Mouse (Mus musculus) intestine, embryonic 15.5 days (tissue): Measurements from ENCODE around the gene Fam198b. TPM values are rescaled to one million over a fixed set of nuclear protein-coding genes. Genes with fewer than 3 reads are reported as not detected.
A peak's percentile ranks its signal among the peaks of the same experiment; 100 is the strongest.

Source experiments
- ATAC-seq: fragments of 200-750 bp; cut with Nextera tagmentation; 2 replicates; pipeline ENCODE4 v1.8.0; 2017; ENCODE audit warnings: moderate TSS enrichment, moderate library complexity
- H3K27ac ChIP-seq: fragments of 300-500 bp; sonication (generic); 2 replicates; pipeline ENCODE4 v1.5.1; 2015; ENCODE audit warnings: mild to moderate bottlenecking, inconsistent platforms
- H3K27me3 ChIP-seq: fragments of 300-500 bp; sonication (generic); replicated peaks from 2 replicates; pipeline ENCODE4 v1.6.1; 2015; ENCODE audit warnings: inconsistent platforms
- H3K36me3 ChIP-seq: fragments of 300-500 bp; sonication (generic); 2 replicates; pipeline ENCODE4 v1.6.1; 2015; ENCODE audit warnings: inconsistent platforms
- H3K4me1 ChIP-seq: fragments of 300-500 bp; sonication (generic); replicated peaks from 2 replicates; pipeline ENCODE4 v1.6.1; 2015; ENCODE audit warnings: inconsistent platforms
- H3K4me2 ChIP-seq: fragments of 300-500 bp; sonication (generic); replicated peaks from 2 replicates; pipeline ENCODE4 v1.6.1; 2015; ENCODE audit warnings: mild to moderate bottlenecking, inconsistent platforms
- H3K4me3 ChIP-seq: fragments of 300-500 bp; sonication (generic); replicated peaks from 2 replicates; pipeline ENCODE4 v1.5.1; 2015; ENCODE audit warnings: inconsistent platforms
- H3K9ac ChIP-seq: fragments of 300-500 bp; sonication (generic); 2 replicates; pipeline ENCODE4 v1.6.1; 2015; ENCODE audit warnings: inconsistent platforms
- H3K9me3 ChIP-seq: fragments of 300-500 bp; sonication (generic); 2 replicates; pipeline ENCODE4 v1.6.1; 2016; ENCODE audit warnings: inconsistent platforms
- WGBS: fragments of 180-500 bp; shearing (Covaris S2); methylation state at CpG from one replicate; pipeline ENCODE4 v1.1.7; 2015; 5-methylcytosine and 5-hydroxymethylcytosine counted together
- polyA plus RNA-seq: library from polyadenylated mRNA; unstranded; fragments of >200 nt; fragmentation: Nextera tagmentation; extraction: Ambion mirVana; gene quantifications from 2 replicates; pipeline ENCODE4 v1.2.1, GENCODE M21; 2015

Gene Fam198b
- polyA plus RNA-seq, 1 experiment from 2014 or later, result 13.0 TPM

DNA sequence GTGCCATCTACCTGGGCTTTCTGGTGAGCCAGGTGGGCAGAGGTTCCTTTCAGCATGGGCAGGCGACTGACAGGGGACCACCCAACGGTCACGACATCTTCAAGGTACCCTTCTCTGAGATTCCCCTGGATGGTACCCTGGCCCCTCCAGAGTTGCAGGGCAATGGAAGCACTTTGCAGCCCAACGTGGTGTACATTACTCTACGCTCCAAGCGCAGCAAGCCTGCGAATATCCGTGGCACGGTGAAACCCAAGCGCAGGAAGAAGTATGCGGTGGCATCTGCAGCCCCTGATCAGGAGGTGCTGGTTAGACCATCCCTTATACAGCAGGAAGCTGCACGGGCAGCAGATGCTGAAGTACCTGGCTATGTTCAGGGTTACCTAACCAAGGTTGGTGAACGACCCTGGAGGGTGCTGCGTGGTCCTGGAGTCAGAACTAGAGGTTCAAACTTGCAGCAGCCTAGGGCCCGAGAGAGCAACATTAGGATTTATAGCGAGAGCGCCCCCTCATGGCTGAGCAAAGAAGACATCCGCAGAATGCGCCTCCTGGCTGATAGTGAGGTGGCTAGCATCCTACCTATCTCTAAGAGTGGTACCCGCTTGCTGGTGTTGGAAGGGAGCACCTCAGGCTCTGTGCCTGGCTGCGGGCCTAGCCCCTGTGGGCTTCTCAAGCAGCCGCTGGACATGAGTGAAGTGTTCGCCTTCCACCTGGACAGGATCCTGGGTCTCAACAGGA, 2.2 kb downstream of the Fam198b start:
- H3K27ac ChIP-seq, result peak overlapping the region; percentile 45; the same call in 1 of the 2 replicates
- H3K9ac ChIP-seq, result peak overlapping the region; percentile 36
- peak overlapping the region; percentile 72 for H3K4me2 ChIP-seq
- no peaks in the 10 kb centered on the region for H3K27me3 ChIP-seq
- H3K9me3 ChIP-seq, result no peaks in the 10 kb centered on the region
- 64% methylated on average over 23 of the region's 23 CpGs for WGBS
- H3K4me3 ChIP-seq, result peak overlapping the region; percentile 35
- H3K4me1 ChIP-seq, result peaks cover 11% of the 10 kb centered on the region; the same call in 1 of the 2 replicates
- no peaks in the 10 kb centered on the region for H3K36me3 ChIP-seq
- ATAC-seq, result peak; percentile 37

DNA sequence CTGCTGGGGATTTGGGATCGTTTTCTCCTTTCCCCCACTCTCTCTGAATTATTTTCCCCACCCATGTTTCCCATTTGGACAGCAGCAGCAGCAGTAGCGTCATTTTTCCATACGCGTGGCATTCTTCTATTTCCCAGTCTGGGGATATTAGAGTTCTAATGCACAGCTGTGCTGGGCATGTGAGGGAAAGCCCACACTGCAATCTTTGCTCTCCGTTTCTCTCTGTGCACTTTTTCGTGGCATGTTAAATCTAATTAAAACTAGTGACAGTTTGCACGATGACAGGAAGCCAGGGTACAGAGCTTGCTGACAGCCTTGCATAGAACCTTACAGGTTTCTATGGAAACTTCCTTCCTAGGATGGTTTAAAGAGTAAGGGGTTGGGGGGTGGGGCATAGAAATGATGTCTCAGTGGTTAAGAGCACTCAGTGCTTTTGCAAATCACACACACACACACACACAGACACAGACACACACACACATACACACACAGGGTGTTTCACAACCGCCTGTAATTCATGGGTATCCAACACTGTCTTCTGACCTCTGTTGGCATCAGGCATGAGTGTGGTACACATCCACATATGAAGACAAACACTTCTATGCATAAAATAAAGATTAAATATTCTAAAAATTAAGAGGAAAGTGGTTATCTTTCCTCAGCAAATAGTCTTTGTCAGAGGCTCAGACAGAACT, 3.0 kb downstream of the Fam198b start:
- Histone ChIP-seq H3K4me2 (peak overlapping the region; percentile 72), H3K27ac (no peak overlapping the region), H3K27me3 (no peaks in the 10 kb centered on the region), H3K9ac (peak overlapping the region; percentile 18), H3K4me3 (peak overlapping the region; percentile 35), H3K4me1 (peaks cover 11% of the 10 kb centered on the region; the same call in 1 of the 2 replicates), H3K9me3 (no peaks in the 10 kb centered on the region), H3K36me3 (no peaks in the 10 kb centered on the region)
- 50% methylated on average over 8 of the region's 8 CpGs for WGBS
- ATAC-seq, result no peak

DNA sequence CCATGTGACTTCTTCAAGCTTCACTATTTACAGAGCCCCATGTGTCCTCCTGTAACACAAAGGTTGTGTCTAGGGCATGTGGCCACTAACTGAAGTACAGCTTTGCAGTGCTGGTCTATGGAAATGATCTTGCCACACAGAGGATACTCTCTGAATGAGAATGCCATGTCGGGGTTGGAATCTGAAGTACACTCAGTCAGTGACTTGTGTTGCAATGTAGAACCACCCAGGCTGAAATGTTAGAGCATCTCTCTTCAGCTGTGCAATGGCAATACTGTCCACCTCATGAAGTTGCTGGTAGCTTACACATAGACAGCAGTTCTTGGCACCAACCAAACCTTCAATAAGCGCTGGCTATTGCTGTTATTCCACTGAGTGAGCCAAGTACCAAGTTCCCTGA, 3.6 kb downstream of the Fam198b start:
- Histone ChIP-seq H3K4me2 (0 out of 2 replicates have a peak overlapping the region, but pooled peaks have one; percentile 1), H3K4me1 (peaks cover 11% of the 10 kb centered on the region; the same call in 1 of the 2 replicates), H3K27me3 (no peaks in the 10 kb centered on the region), H3K9ac (no peak overlapping the region), H3K4me3 (no peak overlapping the region), H3K9me3 (no peaks in the 10 kb centered on the region), H3K36me3 (no peaks in the 10 kb centered on the region), H3K27ac (no peak overlapping the region)
- no peak for ATAC-seq
- WGBS, result 79% methylated on average over 2 of the region's 2 CpGs

DNA sequence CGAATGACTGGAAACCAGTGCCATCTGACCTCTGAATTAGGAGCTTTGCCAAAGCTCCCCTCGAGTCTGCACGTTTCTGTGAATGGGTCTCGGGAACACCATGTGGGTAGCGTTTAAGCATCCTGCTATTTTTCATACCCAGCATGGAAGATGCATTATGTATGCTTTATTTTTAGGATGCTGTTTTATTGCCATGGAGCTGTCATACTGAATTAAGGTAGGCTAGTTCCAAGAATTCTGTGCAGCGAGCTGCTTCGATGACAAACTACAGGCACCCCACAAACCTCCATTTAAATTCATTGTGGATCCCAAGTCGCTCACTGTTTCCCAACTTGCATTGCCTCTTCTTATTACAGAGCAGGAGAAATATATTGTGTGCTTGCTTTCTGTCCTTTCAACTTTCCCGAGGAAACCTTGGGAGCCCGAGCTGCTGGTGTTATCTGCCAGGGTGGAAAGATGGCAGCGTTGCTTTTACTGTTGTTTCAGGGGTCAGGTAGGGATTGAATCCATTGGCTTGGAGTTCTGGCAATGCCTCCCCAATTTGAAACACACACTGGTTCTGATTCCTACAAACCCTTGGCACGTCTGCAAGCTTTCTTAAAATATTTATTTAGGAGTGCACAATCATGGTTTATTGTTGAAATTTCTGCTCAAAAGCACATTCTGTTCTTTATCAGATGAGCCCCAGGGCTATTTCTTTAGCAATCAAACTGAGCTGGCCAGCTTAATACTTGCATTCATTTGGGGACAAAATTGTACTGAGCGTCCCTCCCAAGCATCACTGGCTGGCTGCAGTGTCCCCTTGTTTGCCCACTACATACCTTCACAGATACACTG, 13.4 kb downstream of the Fam198b start:
- no peak for ATAC-seq
- 68% methylated on average over 13 of the region's 13 CpGs for whole genome bisulfite sequencing
- no peak overlapping the region for H3K4me2 ChIP-seq
- no peaks in the 10 kb centered on the region for H3K9me3 ChIP-seq
- H3K27ac ChIP-seq, result no peak overlapping the region
- no peaks in the 10 kb centered on the region for H3K27me3 ChIP-seq
- H3K9ac ChIP-seq, result no peak overlapping the region
- H3K36me3 ChIP-seq, result no peaks in the 10 kb centered on the region
- H3K4me1 ChIP-seq, result 0 out of 2 replicates have a peak, but pooled peaks cover 2% of the 10 kb centered on the region
- H3K4me3 ChIP-seq, result no peak overlapping the region

DNA sequence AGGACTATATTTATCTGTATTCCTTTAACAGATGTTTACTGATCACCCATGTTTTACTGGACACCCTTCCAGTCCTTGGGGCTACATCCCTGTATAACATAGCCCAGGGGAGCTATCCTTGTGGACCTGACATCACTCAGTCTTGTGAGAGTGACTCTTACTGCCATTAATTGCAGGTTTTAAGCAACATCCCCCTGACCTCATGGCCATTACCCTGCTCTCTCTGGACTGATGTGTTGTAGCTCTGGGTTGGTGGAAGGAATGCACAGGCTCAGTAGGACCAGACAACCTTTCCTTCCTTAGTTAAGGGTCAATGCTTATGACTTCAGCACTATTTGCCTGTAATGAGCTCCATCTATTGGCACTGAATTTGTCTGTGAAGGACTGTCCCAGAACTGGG, 14.2 kb downstream of the Fam198b start:
- H3K9me3 ChIP-seq, result no peaks in the 10 kb centered on the region
- H3K4me3 ChIP-seq, result no peak overlapping the region
- H3K9ac ChIP-seq, result no peak overlapping the region
- ATAC-seq, result no peak
- H3K27ac ChIP-seq, result no peak overlapping the region
- H3K4me2 ChIP-seq, result no peak overlapping the region
- H3K4me1 ChIP-seq, result 0 out of 2 replicates have a peak, but pooled peaks cover 2% of the 10 kb centered on the region
- H3K27me3 ChIP-seq, result no peaks in the 10 kb centered on the region
- no peaks in the 10 kb centered on the region for H3K36me3 ChIP-seq

DNA sequence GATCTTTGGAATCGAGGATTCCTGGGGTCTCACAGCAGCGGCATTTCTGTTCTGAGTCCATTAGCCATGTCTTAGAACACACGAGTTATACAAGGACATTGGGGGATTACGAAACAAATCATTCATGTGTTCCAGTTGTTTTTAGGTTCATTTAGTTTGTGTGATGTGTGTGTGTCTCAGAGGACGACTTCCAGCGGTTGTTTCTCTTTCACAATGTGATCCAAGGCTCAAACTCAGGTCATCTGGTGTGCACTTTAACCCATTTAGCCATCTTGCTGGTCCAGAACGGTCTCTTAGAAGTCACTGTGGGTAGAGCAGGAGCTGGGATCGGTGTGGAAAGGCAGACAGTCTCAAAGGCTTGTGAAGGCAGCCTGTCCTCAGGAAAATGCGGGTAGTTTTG, 15.6 kb downstream of the Fam198b start:
- no peak for ATAC-seq
- Histone ChIP-seq H3K4me3 (no peak overlapping the region), H3K9ac (no peak overlapping the region), H3K36me3 (no peaks in the 10 kb centered on the region), H3K4me1 (0 out of 2 replicates have a peak, but pooled peaks cover 2% of the 10 kb centered on the region), H3K4me2 (no peak overlapping the region), H3K27ac (no peak overlapping the region), H3K9me3 (no peaks in the 10 kb centered on the region), H3K27me3 (no peaks in the 10 kb centered on the region)
- WGBS, result 86% methylated on average over 9 of the region's 9 CpGs

DNA sequence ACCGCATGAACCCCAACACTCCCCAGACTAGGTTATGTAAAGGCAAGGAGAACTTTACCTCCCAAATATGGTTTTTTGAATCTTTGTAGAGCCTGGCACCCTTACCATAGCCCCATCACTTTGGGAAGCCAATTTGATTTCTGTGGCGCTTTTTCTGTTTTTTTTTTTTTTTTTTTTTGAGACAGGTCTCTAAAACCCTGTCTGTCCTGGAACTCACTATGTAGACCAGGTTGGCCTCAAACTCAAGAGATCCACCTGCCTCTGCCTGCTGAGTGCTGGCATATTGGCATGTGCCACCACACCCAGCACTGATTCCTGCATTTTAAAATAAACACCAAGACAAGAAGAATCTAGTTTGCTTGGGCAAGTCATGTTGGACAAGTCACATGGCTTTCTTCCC, 16.2 kb downstream of the Fam198b start:
- Histone ChIP-seq H3K9me3 (no peaks in the 10 kb centered on the region), H3K4me3 (no peak overlapping the region), H3K4me1 (0 out of 2 replicates have a peak, but pooled peaks cover 2% of the 10 kb centered on the region), H3K27me3 (no peaks in the 10 kb centered on the region), H3K9ac (no peak overlapping the region), H3K4me2 (no peak overlapping the region), H3K36me3 (no peaks in the 10 kb centered on the region), H3K27ac (no peak overlapping the region)
- WGBS, result 88% methylated on average over 2 of the region's 2 CpGs
- ATAC-seq, result no peak

DNA sequence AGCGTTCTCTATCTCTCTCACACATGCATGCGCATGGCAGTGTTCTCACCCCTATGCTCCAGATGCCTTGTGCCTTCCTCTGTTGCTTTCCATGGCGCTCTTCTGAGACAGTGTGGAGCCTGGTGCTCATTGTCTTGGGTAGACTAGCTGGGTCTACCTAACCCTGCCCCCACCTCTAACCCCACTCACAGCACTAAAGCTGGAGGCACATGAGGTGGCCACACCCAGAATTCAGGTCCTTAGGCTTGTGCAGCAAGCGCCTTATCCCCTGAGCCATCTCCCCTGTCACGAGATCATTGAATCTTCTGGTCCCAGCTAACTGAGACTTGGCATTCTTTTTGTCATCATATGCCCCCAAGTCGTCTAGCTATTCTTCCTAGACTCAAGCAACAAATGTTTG, 17.0 kb downstream of the Fam198b start:
- Histone ChIP-seq H3K36me3 (no peaks in the 10 kb centered on the region), H3K27ac (no peak overlapping the region), H3K9ac (no peak overlapping the region), H3K27me3 (no peaks in the 10 kb centered on the region), H3K4me3 (no peak overlapping the region), H3K9me3 (no peaks in the 10 kb centered on the region), H3K4me2 (no peak overlapping the region), H3K4me1 (0 out of 2 replicates have a peak, but pooled peaks cover 2% of the 10 kb centered on the region)
- 90% methylated on average over 6 of the region's 6 CpGs for WGBS
- no peak for ATAC-seq

DNA sequence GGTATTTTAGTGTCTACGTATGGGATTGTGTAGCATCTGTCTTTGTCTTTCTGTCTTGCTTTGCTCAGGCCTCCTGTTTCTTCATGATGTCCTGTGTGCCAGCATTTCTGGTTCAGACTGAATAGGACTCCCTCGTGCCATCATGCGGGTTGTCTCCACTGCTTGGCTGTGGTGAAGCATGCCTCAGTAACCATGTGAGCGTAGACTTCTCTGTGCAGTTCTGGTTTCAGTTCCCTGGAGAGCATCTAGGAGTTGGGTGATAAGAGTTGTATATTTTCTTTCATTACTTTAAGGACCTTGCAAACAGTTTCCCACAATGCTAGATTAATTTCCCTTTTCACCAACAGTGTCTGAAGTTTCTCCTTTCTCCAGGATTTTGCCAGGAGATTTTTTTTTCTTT, 17.4 kb downstream of the Fam198b start:
- Histone ChIP-seq H3K27me3 (no peaks in the 10 kb centered on the region), H3K4me3 (no peak overlapping the region), H3K4me1 (0 out of 2 replicates have a peak, but pooled peaks cover 2% of the 10 kb centered on the region), H3K4me2 (no peak overlapping the region), H3K27ac (no peak overlapping the region), H3K9ac (no peak overlapping the region), H3K9me3 (no peaks in the 10 kb centered on the region), H3K36me3 (no peaks in the 10 kb centered on the region)
- ATAC-seq, result no peak
- WGBS, result 94% methylated on average over 4 of the region's 4 CpGs

DNA sequence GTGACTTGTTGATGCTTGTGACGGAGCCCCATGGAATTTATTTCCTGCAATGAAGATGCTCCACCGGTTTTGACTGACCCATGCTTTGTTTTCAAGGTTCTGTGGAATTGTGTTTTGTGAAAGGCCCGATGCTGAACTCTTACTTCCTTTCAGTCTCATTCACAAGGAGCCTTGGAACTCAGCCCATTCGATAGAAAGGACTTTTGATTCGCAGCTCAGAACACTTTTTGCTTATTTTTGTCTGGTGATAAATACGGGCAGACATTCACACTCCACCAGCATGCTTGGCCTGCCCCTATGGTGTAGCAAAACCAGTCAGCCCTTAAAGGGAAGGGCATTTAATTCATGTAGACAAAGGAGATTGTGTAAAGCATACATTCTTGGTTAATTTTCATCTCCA, 19.5 kb downstream of the Fam198b start:
- no peaks in the 10 kb centered on the region for H3K36me3 ChIP-seq

DNA sequence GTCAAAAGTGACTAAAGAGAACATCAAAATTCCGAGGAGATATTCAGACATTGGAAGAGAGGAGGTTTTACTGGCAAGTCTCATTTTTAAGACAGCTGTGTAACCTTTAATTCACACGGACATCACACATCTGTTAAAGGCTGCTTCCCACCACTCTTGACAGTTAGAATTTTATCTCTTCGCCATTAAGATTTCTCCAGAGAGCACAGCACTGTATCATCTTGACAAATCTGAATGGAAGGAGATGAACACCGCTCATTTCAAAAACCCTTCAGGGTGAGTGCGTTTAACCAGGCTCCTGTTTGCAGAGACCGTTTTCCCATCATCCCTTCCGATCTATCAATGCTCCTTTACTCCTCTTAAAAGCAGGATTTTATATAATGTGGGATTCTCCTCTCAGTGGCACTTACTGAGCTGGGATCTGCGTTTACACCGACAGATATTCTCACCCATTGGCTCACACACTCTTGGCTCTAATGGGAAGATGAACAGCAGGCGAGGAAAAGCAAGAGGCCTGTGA, 20.0 kb downstream of the Fam198b start:
- Histone ChIP-seq H3K9ac (no peak overlapping the region), H3K27ac (no peak overlapping the region), H3K9me3 (no peaks in the 10 kb centered on the region), H3K36me3 (no peaks in the 10 kb centered on the region), H3K4me1 (no peaks in the 10 kb centered on the region), H3K27me3 (no peaks in the 10 kb centered on the region), H3K4me2 (no peak overlapping the region), H3K4me3 (no peak overlapping the region)
- 59% methylated on average over 10 of the region's 10 CpGs for WGBS
- no peak for ATAC-seq

More for the DNA sequence above, 19.5 kb downstream of the Fam198b start:
- Histone ChIP-seq H3K4me1 (no peaks in the 10 kb centered on the region), H3K9me3 (no peaks in the 10 kb centered on the region), H3K9ac (no peak overlapping the region), H3K4me2 (no peak overlapping the region), H3K27me3 (no peaks in the 10 kb centered on the region), H3K27ac (no peak overlapping the region), H3K4me3 (no peak overlapping the region)
- ATAC-seq, result no peak
- WGBS, result 61% methylated on average over 6 of the region's 6 CpGs

DNA sequence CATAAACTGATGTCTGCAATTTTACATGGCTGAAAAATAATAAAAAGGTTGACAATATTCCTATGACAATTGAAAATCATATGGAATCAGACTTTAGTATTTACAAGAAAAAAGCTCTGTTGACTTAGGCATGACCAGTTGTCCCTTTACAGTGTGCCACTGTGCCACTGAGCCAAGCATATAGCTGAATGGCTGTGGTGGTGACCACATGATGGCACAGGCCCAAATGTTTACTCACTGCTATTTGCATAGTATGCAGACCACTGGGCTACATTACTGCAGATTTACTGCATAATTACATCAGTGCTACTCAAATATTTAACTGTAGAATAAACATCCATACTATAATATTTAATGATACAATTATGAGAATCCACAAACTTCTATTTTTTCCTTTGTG, 21.1 kb downstream of the Fam198b start:
- Histone ChIP-seq H3K27ac (no peak overlapping the region), H3K27me3 (no peaks in the 10 kb centered on the region), H3K4me2 (no peak overlapping the region), H3K9ac (no peak overlapping the region), H3K36me3 (no peaks in the 10 kb centered on the region), H3K4me3 (no peak overlapping the region), H3K4me1 (no peaks in the 10 kb centered on the region), H3K9me3 (no peaks in the 10 kb centered on the region)
- no peak for ATAC-seq
